Mouse (Mus musculus): ENCODE data around the gene D17Wsu92e.

- TF ChIP-seq POLR2A (IDR thresholded peaks at IDR 0.05; ENCODE audit: borderline replicate concordance, low read depth, low read length) (no peak), CTCF (IDR thresholded peaks at IDR 0.05; ENCODE audit: low read depth, low read length) (no peak)
Observed at GRCm38 (mm10) chr17:27823142-27823905, 2.9 kb upstream of the D17Wsu92e start.

All from bone marrow macrophage, adult 2 months (primary cell).